Comparison of ENCODE assay signal across 7 mouse cellular contexts in genomic region chr16:18426215-18426791, GRCm38 (mm10). TPM values are rescaled to one million over a fixed set of nuclear protein-coding genes. Genes with fewer than 3 reads are reported as not detected.
DNase-seq lines count a peak whose midpoint lies in the region; ATAC-seq lines count a peak whose summit lies in the region.

TSS of gene Txnrd2 (plus strand) at chr16:18426384.

- peak within 1 kb of the TSS; percentile 91 for H3K4me3 ChIP-seq in embryonic facial prominence, embryonic 10.5 days
- H3K4me3 ChIP-seq in limb, embryonic 13.5 days = peak within 1 kb of the TSS; percentile 85
- H3K4me3 ChIP-seq in midbrain, embryonic 15.5 days = peak within 1 kb of the TSS; percentile 80

- peak; percentile 71 for ATAC-seq in limb, embryonic 13.5 days (ENCODE audit: low FRiP score, low read depth)
- peak; percentile 88 for ATAC-seq in midbrain, embryonic 15.5 days (replicated peaks)

- peak; percentile 90 for DNase-seq in adrenal gland, postnatal 10 days
- peak; percentile 81 for DNase-seq in embryonic facial prominence, embryonic 10.5 days (ENCODE audit: low spot score)
- peak; percentile 99 for DNase-seq in heart, adult 11 months
- DNase-seq in kidney, adult 18-20 months = peak; percentile 85
- DNase-seq in spleen, adult 18-20 months = peak; percentile 57 to 78

- H3K27ac ChIP-seq in embryonic facial prominence, embryonic 10.5 days (replicated peaks) = peak within 1 kb of the TSS; percentile 93
- peak within 1 kb of the TSS; percentile 79 for H3K27ac ChIP-seq in limb, embryonic 13.5 days
- peak within 1 kb of the TSS; percentile 74 for H3K27ac ChIP-seq in midbrain, embryonic 15.5 days

- WGBS in embryonic facial prominence, embryonic 10.5 days = under 1% methylated on average over 52 of the region's 52 CpGs
- WGBS in limb, embryonic 13.5 days = under 1% methylated on average over 52 of the region's 52 CpGs
- under 1% methylated on average over 52 of the region's 52 CpGs for WGBS in midbrain, embryonic 15.5 days

- peak within 1 kb of the TSS; percentile 82 for H3K4me2 ChIP-seq in limb, embryonic 13.5 days (replicated peaks)
- H3K4me2 ChIP-seq in midbrain, embryonic 15.5 days = peak within 1 kb of the TSS; percentile 81

- H3K9me3 ChIP-seq in embryonic facial prominence, embryonic 10.5 days = no peaks in the 10 kb centered on the region
- no peaks in the 10 kb centered on the region for H3K9me3 ChIP-seq in limb, embryonic 13.5 days
- H3K9me3 ChIP-seq in midbrain, embryonic 15.5 days = no peaks in the 10 kb centered on the region

- H3K36me3 ChIP-seq in embryonic facial prominence, embryonic 10.5 days (replicated peaks) = peaks cover 25% of the 10 kb centered on the region
- peaks cover 21% of the 10 kb centered on the region for H3K36me3 ChIP-seq in limb, embryonic 13.5 days
- 0 out of 2 replicates have a peak, but pooled peaks cover 7% of the 10 kb centered on the region for H3K36me3 ChIP-seq in midbrain, embryonic 15.5 days (replicated peaks)

- no peaks in the 10 kb centered on the region for H3K27me3 ChIP-seq in embryonic facial prominence, embryonic 10.5 days (replicated peaks; ENCODE audit: low read depth, poor library complexity, severe bottlenecking)
- H3K27me3 ChIP-seq in limb, embryonic 13.5 days = no peaks in the 10 kb centered on the region
- H3K27me3 ChIP-seq in midbrain, embryonic 15.5 days (replicated peaks) = no peaks in the 10 kb centered on the region

- peaks cover 49% of the 10 kb centered on the region for H3K4me1 ChIP-seq in embryonic facial prominence, embryonic 10.5 days
- H3K4me1 ChIP-seq in limb, embryonic 13.5 days = peaks cover 41% of the 10 kb centered on the region
- peaks cover 26% of the 10 kb centered on the region for H3K4me1 ChIP-seq in midbrain, embryonic 15.5 days

- H3K9ac ChIP-seq in limb, embryonic 13.5 days = peak within 1 kb of the TSS; percentile 87
- peak within 1 kb of the TSS; percentile 82 for H3K9ac ChIP-seq in midbrain, embryonic 15.5 days

RNA-seq across cellular contexts. Expression of gene Txnrd2, which starts in this region (rescaled TPM):
- total RNA-seq in adrenal gland, postnatal 10 days (2021) = 10 to 100 TPM; 61.5 to 62.8 TPM
- 27.9 and 32.3 TPM in 2 replicates for polyA plus RNA-seq in embryonic facial prominence, embryonic 10.5 days (2016; fragmentation: Nextera tagmentation; extraction: Ambion mirVana)
- polyA plus RNA-seq in limb, embryonic 13.5 days (2015; fragmentation: Nextera tagmentation; extraction: Ambion mirVana) = 19.8 and 21.3 TPM in 2 replicates
- polyA plus RNA-seq in midbrain, embryonic 15.5 days (2015; fragmentation: Nextera tagmentation; extraction: Ambion mirVana) = 34.0 and 35.5 TPM in 2 replicates

Comparison
In these comparisons a context has a peak if more than half of its experiments do, and no peak if none do; other contexts are left out.
1. Peak in every context shown above with its lines: DNase-seq, ATAC-seq, H3K4me3 ChIP-seq and H3K27ac ChIP-seq.